Mouse (Mus musculus) cerebellum, adult 2 months (tissue): ENCODE data around the gene Fli1. TPM values are rescaled to one million over a fixed set of nuclear protein-coding genes. Genes with fewer than 3 reads are reported as not detected.

Experiments
- DNase-seq, 2 experiments: peaks; one replicate each; pipeline ENCODE4 v3.0.0; 2021
- H3K27ac ChIP-seq: fragments of 200-500 bp; 2 replicates; pipeline ENCODE4 v1.5.1; 2012; ENCODE audit warnings: low read length, control low read depth, inconsistent platforms; ENCODE audit not compliant: insufficient read depth
- H3K27me3 ChIP-seq: fragments of 200-500 bp; 2 replicates; pipeline ENCODE4 v1.6.1; 2012; ENCODE audit warnings: inconsistent platforms, mild to moderate bottlenecking, low read length, moderate library complexity; ENCODE audit not compliant: control insufficient read depth, insufficient read depth
- H3K4me1 ChIP-seq: fragments of 200-500 bp; 2 replicates; pipeline ENCODE4 v1.6.1; 2011; ENCODE audit warnings: low read length; ENCODE audit not compliant: control insufficient read depth, insufficient read depth
- H3K4me3 ChIP-seq: fragments of 200-500 bp; replicated peaks from 2 replicates; pipeline ENCODE3; 2011; ENCODE audit warnings: mild to moderate bottlenecking, low read depth, low read length, control low read depth; ENCODE audit not compliant: insufficient read depth
- CTCF ChIP-seq: fragments of 200-500 bp; IDR thresholded peaks from 2 replicates; pipeline ENCODE4 v1.5.1; 2011; ENCODE audit warnings: low read depth, mild to moderate bottlenecking, control low read depth, low read length, moderate library complexity, borderline replicate concordance; ENCODE audit not compliant: insufficient read depth
- POLR2A ChIP-seq: fragments of 200-500 bp; IDR thresholded peaks from 2 replicates; pipeline ENCODE4 v1.6.1; 2011; ENCODE audit warnings: low read length, control low read depth, borderline replicate concordance; ENCODE audit not compliant: insufficient read depth
- WGBS: fragments of 180-500 bp; shearing (Covaris S2); methylation state at CpG from one replicate; pipeline ENCODE4 v1.1.7; 2018; 5-methylcytosine and 5-hydroxymethylcytosine counted together
- polyA plus RNA-seq: library from polyadenylated mRNA; depleted of rRNA; stranded (reverse); fragments of >200 nt; gene quantifications from 2 replicates; pipeline ENCODE4 v1.2.3, GENCODE M21; 2012

Fli1 gene
- polyA plus RNA-seq, 1 experiment = 2.2 TPM

DNA sequence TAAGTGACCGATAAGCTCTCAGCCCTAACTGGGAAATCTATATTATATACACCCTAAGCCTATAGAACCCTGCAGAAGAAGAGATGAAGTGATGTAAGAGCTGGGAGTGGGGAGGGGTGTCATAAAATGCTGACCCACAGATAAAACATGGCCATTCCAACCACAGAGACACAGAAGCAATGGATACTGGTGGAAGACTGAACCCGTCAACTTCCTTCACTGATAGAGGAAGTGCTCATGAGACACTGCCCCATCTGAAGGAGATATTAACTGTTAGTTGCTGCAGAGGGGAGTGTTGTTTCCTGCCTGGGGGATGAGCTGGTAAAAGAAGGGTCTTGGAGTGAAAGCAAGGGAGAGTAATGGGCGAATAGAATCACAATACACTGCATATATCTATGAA, 70.3 kb downstream of the Fli1 start:
- DNase-seq = no peak
- Histone ChIP-seq H3K27ac (no peak overlapping the region), H3K4me1 (no peaks in the 10 kb centered on the region), H3K4me3 (no peak overlapping the region), H3K27me3 (no peaks in the 10 kb centered on the region)
- 97% methylated on average over 3 of the region's 3 CpGs for WGBS
- TF ChIP-seq POLR2A (no peak), CTCF (no peak)

GRCm38 (mm10) chr9:32469123-32469751, 73.4 kb downstream of the Fli1 start:
- no peak for DNase-seq
- WGBS = 87% methylated on average over 8 of the region's 8 CpGs
- Histone ChIP-seq H3K27ac (no peak overlapping the region), H3K27me3 (no peaks in the 10 kb centered on the region), H3K4me1 (no peaks in the 10 kb centered on the region; the same call in 1 of the 2 replicates), H3K4me3 (no peak overlapping the region)
- no peak for TF ChIP-seq POLR2A
- no peak for TF ChIP-seq CTCF

- no peak for DNase-seq
- no peak for TF ChIP-seq CTCF
- no peak for TF ChIP-seq POLR2A
- Histone ChIP-seq H3K27ac (no peak overlapping the region), H3K4me3 (no peak overlapping the region), H3K4me1 (no peaks in the 10 kb centered on the region; the same call in 1 of the 2 replicates), H3K27me3 (no peaks in the 10 kb centered on the region)
- 88% methylated on average over 1 of the region's 1 CpGs for WGBS
Observed at GRCm38 (mm10) chr9:32468313-32468712, 74.3 kb downstream of the Fli1 start.

DNA sequence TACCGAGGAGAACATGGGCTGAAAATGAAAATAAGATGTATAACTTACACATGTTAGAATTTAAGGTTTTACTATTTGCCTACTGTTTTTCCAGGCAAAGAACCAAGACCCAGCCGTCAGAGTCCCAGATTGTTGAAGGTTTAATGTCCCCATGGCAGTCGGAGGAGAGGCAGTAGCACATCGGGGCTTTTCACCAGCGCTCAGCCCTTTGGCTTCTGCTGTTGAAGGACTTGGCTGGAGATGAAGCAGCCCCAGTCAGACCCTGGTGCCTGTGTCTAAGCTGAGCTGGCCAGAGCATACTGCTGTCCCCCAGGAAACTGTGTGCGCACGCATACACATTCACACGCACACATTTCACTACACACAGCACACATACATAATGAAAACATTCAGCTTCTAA, 75.2 kb downstream of the Fli1 start:
- no peak overlapping the region for H3K4me3 ChIP-seq
- no peak for TF ChIP-seq CTCF
- no peak for TF ChIP-seq POLR2A
- WGBS = 40% methylated on average over 8 of the region's 8 CpGs
- no peak for DNase-seq
- H3K4me1 ChIP-seq = no peaks in the 10 kb centered on the region; the same call in 1 of the 2 replicates
- no peak overlapping the region for H3K27ac ChIP-seq
- no peaks in the 10 kb centered on the region for H3K27me3 ChIP-seq

DNA sequence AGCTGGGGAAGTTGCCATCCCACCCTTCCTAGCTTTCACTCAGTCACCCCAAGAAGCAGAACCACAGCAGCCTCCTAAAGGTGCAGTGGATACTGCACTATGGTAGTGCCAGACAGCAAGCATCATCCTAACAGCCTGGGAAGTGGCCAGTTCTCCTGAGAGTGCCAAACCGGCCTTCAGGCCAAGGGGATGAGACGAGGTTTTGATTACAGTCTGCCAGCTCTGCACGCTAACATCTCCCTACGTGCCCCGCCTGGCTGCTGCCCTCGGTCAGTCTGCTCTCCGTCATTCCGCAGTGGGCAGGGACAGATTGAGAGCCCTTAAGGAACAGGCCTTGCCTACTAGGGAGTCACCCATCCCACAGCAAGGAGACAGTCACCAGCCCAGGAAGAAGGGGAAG, 75.8 kb downstream of the Fli1 start:
- H3K27me3 ChIP-seq = no peaks in the 10 kb centered on the region
- H3K27ac ChIP-seq = no peak overlapping the region
- H3K4me3 ChIP-seq = no peak overlapping the region
- no peaks in the 10 kb centered on the region; the same call in 1 of the 2 replicates for H3K4me1 ChIP-seq
- TF ChIP-seq CTCF = no peak
- TF ChIP-seq POLR2A = no peak
- 7% methylated on average over 8 of the region's 8 CpGs for WGBS
- peak in 1 of 2 experiments; percentile 28 for DNase-seq

DNA sequence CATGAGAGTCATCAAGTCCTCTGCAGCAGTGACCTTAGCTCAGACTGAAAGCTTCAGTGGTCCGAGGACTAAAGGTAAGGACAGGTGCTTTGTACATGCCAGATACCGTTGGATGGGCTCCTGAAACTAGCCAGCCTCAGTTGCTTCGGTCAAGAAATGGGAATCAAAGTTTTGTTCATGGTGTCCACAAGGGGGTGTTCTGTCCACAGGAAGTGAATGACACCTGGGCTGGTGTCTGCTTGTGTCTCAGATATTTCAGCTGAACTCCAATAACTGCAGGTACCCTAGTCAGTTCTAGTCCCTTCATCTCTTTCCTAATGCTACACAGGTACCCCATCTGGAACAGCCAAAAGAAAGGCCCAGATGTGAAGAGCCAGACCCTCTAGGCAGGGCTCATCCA, 86.0 kb downstream of the Fli1 start:
- Histone ChIP-seq H3K4me3 (no peak overlapping the region), H3K4me1 (no peaks in the 10 kb centered on the region), H3K27me3 (no peaks in the 10 kb centered on the region), H3K27ac (no peak overlapping the region)
- TF ChIP-seq CTCF (no peak), POLR2A (no peak)
- DNase-seq = no peak
- WGBS = 87% methylated on average over 3 of the region's 3 CpGs

GRCm38 (mm10) chr9:32450161-32450560, 92.5 kb downstream of the Fli1 start:
- H3K27me3 ChIP-seq = no peaks in the 10 kb centered on the region
- no peak overlapping the region for H3K4me3 ChIP-seq
- no peak for TF ChIP-seq POLR2A
- TF ChIP-seq CTCF = no peak
- 58% methylated on average over 7 of the region's 7 CpGs for WGBS
- no peaks in the 10 kb centered on the region for H3K4me1 ChIP-seq
- no peak for DNase-seq
- no peak overlapping the region for H3K27ac ChIP-seq

- TF ChIP-seq CTCF (no peak), POLR2A (no peak)
- 33% methylated on average over 5 of the region's 5 CpGs for WGBS
- Histone ChIP-seq H3K4me1 (no peaks in the 10 kb centered on the region), H3K27ac (no peak overlapping the region), H3K27me3 (no peaks in the 10 kb centered on the region), H3K4me3 (no peak overlapping the region)
- DNase-seq = peak in 1 of 2 experiments; percentile 13
Observed at GRCm38 (mm10) chr9:32448766-32449165, 93.9 kb downstream of the Fli1 start.
